Mouse (Mus musculus): ENCODE measurements around the gene Gm6040.

Gene Gm6040

DNA sequence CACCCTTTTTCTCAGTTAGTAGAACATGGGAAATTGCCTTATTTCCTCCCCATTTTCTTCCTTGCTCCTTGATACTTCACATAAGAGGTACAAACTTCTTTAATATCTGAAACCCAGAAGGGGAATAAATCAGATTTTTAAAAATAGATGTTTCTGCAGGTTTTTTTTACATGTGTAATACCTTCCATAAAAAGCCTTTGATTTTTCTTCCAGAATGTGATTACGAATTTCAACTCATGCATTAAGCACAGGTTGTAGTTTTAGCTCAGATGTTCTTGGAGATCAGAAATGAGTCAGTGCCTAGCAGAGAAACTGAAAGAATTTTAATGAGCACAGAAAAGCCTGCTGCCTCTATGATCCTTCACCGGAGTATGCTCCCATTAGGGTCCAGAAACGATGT is at the start of gene Gm6040:
Gene Gm6040, minus strand, starts transcription at position 101 of the 400 bp plus-strand sequence.
- DNase-seq (ENCODE audit: extremely low read depth, low read depth), result no peak

- no peak for DNase-seq (ENCODE audit: extremely low read depth, low read depth)
Measured at GRCm38 (mm10) chr8:20964531-20964930, 42.7 kb upstream of the Gm6040 start.

DNA sequence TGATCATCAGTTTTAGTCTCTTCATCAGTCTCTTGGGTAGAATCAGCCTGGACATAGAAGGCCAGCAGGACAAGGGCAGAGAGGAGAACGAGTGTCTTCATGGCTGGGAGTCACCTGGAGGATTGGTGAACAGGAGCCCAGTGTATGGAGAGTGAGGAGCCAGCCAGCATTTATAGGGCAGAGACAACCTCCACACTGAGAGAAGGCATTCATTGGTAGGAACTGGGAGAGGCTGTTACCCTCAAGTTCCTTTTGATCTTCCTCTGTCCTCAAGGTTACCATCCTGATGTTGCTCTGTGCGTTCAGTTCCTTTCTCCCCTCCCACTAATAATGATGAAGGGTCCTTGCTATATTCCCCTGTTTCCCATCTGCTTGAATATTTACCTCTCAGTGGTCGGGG is 22.7 kb upstream of the Gm6040 start, which contains the start of gene AY761185:
Gene AY761185, minus strand, starts transcription at position 101 of the 400 bp plus-strand sequence.
- no peak for DNase-seq (ENCODE audit: extremely low read depth, low read depth)

DNA sequence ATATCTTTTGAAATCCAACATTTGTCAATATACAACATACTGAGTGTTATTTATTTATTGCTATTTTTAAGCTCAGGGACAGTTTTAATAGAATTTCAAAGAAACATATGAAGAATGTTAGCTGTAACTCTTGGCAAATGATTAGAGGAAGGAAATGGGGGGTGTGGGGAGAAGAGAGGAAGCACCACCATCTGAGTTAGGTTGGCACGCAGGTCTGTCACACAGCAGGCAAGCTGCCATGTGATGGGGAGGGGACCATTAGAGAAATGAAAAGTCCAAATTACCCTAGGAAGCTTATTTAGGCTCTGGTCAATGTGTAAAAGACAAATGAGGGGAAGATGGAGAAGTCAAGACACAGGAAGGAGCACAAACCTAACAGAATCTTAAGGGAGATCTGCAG is 9.6 kb downstream of the Gm6040 start:
- no peak for DNase-seq (ENCODE audit: extremely low read depth, low read depth)

- no peak for DNase-seq (ENCODE audit: extremely low read depth, low read depth)
Measured at GRCm38 (mm10) chr8:20908256-20908655, 13.6 kb downstream of the Gm6040 start.

DNA sequence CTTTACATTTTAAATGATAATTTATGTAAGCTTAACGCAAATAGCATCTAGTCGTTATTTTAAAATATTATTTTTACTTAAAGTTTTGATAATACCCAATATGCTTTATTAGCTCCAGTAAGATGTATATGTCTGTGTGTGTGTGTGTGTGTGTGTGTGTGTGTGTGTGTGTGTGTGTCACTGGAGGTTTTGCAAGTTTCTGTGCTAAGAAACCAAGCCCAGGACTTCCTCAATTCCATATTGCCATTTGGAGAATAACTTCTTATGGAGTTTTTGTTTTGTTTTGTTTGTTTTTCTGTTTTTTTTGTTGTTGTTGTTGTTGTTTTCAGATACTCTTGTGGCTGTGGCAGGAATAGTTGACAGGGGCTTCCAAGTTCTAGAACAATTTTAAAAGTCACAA is 14.8 kb downstream of the Gm6040 start:
- no peak for DNase-seq (ENCODE audit: extremely low read depth, low read depth)

DNA sequence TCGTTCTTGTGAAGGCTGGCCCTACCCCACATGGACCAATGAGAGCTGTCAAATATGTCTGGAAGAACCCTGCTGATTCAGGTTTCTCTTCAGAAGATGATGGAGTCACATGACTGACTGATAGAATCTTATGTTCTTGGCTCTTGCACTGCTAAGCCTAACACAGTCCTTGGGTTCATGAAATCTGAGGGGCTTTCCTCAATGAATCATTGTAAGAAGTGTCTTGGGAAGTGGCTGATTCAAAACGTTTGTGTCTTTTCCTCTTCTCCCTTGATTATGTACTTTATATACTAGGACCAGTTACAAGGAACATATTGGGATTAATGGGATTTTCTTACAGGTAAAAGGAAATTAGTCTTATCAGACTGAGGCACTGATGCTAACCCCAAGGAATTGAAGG is 19.3 kb downstream of the Gm6040 start, which contains the start of gene Gm15056:
Gene Gm15056, minus strand, starts transcription at position 101 of the 400 bp plus-strand sequence.
- no peak for DNase-seq (ENCODE audit: extremely low read depth, low read depth)

DNA sequence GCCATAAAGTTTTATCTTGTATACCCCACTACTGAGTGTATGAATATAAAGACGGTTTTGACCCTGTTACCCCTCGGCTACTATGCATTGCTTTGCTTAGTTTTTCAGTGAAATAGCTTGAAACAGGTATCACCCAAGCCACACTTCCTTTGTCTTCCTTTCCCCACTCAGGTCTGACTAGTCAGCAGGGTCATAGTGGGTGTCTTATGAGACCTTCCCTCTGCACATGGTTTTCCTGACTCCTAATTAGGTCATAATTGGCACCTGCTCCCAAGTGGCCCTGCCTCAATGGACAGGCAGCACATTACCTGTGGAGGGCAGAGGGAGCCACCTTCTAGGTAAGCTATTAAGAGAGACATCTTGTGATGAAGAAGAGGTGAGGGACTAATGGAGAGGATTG is 29.5 kb downstream of the Gm6040 start, which contains the start of gene Defb33:
Gene Defb33, plus strand, starts transcription at position 301 of the 400 bp plus-strand sequence.
- DNase-seq (ENCODE audit: extremely low read depth, low read depth), result no peak

GRCm38 (mm10) chr8:20874608-20875007 is 47.3 kb downstream of the Gm6040 start:
- no peak for DNase-seq (ENCODE audit: extremely low read depth, low read depth)

All from MEL-GATA-1-ER (cell line).